Mouse (Mus musculus) cortical plate, adult 2 months (tissue): ENCODE data around the gene Hoxd4.

Experiments
- CTCF ChIP-seq: fragments of 200-500 bp; IDR thresholded peaks from 2 replicates; pipeline ENCODE4 v1.5.1; 2011; ENCODE audit warnings: mild to moderate bottlenecking, control low read depth, low read length; ENCODE audit not compliant: insufficient read depth; ENCODE audit errors: extremely low read depth
- POLR2A ChIP-seq: fragments of 200-500 bp; IDR thresholded peaks from 2 replicates; pipeline ENCODE4 v1.6.1; 2011; ENCODE audit warnings: mild to moderate bottlenecking, low read length, control low read depth; ENCODE audit not compliant: insufficient read depth; ENCODE audit errors: extremely low read depth

GRCm38 (mm10) chr2:74695383-74695782 is 16.3 kb upstream of the Hoxd4 start:
- TF ChIP-seq CTCF (no peak), POLR2A (no peak)
